Mouse (Mus musculus): ENCODE results near the gene Slc17a7.

Slc17a7 gene

GRCm38 (mm10) chr7:45154993-45155514 lies 8.7 kb upstream of the Slc17a7 start:
- DNase-seq = peak; percentile 61

DNA sequence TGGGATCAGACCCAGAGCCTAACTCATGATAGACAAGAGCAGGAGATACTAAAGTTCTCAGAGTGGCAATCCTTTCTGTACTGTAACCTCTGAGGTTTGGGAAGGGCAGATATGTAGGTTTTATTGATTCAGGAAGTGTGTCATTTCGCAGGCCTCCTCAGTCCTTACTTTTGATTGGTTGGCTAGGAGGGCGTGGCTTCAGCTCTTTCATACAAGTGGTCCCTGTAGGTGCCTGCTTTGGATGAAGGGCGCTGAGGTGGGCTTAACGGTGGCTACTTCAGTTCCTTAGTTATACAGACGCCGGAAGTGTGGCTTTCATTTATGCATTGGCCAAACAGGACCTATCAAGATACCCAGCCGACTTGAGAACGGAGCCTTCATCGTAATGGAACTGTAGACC lies 8.2 kb upstream of the Slc17a7 start:
- DNase-seq = no peak

DNA sequence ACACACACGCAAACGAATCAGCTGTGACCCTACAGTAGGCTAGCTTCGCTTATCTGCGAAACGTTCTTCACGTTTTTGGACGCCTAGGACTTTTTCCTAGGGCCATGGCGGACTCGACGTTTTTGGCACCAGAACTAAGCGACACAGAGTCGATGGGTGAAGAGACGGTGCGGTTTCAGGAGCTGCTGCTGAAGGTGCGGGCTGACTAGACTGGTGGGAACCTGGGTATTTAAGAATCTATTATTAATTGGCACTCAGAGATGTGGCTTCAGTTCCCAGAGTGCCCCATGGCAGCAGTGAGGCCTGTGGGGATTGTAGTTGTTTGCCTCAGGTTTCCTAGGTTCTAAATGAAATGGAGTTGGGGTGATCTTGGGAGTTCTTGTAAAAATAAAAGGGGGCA lies 7.5 kb upstream of the Slc17a7 start:
- no peak for DNase-seq

DNA sequence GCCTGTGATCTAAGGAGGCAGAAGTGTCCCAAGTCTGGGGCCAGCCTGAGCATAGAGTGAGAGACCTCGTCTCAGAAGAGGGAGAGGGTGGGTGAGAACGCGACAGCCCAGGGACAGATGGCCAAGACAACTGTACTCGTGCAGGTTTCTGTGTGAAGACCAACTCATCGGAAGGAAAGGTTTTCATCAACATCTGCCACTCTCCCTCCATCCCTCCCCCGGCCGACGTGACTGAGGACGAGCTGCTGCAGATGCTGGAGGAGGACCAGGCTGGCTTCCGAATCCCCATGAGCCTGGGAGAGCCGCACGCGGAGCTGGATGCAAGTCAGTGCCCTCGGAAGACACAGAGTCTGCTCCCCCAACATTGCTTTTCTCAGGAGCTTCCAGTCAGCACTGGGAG lies 6.3 kb upstream of the Slc17a7 start:
- no peak for DNase-seq

DNA sequence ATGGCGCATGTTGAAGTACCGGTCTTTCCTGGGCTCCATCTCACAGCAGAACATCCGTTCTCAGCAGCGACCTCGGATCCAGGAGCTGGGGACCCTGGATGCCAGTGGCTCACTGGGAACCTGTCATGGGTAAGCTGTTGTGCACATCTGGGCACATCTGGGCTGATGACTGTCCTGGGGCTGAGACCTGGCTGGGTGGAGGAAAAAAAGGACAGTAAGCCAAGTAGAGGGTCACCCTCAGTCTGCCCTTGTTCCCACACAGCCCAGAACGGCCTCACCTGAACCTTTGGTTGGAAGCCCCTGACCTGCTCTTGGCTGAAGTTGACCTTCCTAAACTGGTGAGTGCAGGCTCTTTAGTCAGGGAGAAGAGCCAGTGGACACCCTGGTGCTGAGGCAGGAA lies 4.8 kb upstream of the Slc17a7 start:
- no peak for DNase-seq

GRCm38 (mm10) chr7:45160316-45160800 lies 3.4 kb upstream of the Slc17a7 start:
- DNase-seq = no peak

DNA sequence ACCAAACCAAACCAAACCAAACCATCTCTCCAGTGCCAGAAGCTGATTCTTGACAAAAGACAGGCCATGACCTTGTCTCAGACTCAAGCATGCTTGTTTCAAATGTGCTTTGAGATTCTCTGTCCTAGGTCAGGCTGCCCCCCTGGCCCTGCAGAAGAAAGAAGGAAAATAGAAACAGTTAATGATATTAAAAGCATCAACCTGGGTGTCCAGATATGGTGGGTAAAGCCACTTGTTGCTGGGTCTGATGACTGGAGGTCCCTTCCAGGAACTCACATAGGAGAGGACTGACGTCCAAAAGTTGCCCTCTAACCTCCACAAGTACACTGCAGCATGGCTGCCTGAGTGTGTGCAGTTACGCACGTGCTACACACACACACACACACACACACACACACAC lies 2.9 kb upstream of the Slc17a7 start:
- no peak for DNase-seq

- DNase-seq = peak; percentile 95
Measured at GRCm38 (mm10) chr7:45161612-45162473, 1.9 kb upstream of the Slc17a7 start.

- no peak for DNase-seq
Measured at GRCm38 (mm10) chr7:45162551-45162950, 1.2 kb upstream of the Slc17a7 start.

DNA sequence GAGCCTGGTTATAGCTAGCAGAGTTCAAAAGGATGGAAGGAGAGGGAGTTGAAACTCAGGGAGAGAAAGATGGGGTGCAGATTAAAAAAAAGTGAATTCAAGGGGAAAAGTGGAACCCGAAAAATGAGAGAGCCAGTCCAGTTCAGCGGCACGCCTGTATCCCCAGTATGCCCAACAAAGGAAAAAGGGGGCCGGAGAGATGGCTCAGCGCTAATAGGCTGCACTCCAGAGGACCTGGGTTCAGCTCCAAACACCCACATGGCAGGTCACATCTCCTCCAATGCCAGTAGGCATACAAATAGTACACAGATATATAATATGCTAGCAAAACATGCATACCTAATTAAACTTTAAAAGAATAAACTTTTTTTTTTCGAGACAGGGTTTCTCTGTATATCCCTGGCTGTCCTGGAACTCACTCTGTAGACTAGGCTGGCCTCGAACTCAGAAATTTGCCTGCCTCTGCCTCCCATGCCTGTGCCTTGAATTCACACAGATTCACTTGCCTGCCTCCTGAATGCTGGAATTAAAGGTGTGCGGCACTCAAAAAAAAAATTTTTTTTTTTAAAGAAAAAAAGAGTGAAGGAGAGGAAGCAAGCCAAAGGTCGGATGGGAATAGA lies 643 bp upstream of the Slc17a7 start:
- DNase-seq = no peak

- no peak for DNase-seq
Measured at GRCm38 (mm10) chr7:45164833-45165232, 1.1 kb downstream of the Slc17a7 start.

DNA sequence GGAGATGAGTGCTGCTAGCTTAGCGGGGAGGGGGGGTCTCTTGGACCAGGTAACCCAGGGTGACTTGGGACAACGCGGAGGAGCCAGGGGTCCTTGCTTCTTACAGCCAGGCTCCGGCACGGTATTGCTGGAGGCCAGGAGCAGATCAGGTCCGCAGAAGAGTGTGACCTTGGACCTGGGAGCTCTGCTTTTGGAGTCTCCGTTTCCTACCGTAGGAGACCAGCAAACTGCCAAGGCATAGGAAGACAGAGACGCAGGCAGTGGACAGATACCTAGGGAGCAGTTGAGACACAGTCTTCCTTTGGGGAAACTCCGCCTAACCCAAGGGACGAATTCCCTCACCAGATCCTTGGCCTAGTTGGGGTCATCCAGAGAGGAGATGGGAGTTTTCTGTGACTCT lies 2.0 kb downstream of the Slc17a7 start:
- no peak for DNase-seq

- no peak for DNase-seq
Measured at GRCm38 (mm10) chr7:45166950-45167401, 3.2 kb downstream of the Slc17a7 start.

DNA sequence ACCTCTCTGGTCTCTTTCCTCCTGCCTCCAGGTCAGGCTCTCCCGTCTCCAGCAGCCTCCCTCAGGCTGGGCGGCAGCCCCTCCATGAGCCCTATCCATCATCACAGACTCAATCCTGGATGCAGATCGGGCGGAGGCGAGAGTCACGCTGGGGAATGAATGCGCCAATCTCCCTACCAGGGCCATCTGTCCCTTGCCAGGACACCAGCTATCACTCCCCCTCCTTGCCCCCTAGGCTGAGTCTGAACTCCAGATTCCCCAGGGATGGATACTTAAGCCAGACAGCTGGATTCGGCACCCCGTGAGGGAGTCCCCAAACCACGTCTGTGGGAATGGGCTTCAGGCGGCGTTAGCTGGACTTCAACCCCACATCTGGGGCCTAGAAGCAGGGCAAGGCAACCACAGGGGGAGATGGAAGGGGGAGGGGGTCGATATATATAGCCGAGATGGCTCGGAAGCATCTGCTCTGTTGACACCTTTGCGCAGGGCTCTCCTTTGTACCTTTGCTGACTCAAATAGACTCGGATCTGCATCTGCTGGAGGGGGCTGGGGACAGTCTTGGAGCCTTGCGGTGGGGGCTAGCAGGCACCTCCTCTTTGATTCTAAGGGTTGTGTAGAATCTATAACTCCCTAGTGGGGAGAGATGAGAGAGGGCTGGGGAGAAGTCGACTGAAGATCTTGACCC lies 4.2 kb downstream of the Slc17a7 start:
- no peak for DNase-seq

GRCm38 (mm10) chr7:45168656-45169055 lies 4.9 kb downstream of the Slc17a7 start:
- no peak for DNase-seq

GRCm38 (mm10) chr7:45169495-45169894 lies 5.7 kb downstream of the Slc17a7 start:
- no peak for DNase-seq

DNA sequence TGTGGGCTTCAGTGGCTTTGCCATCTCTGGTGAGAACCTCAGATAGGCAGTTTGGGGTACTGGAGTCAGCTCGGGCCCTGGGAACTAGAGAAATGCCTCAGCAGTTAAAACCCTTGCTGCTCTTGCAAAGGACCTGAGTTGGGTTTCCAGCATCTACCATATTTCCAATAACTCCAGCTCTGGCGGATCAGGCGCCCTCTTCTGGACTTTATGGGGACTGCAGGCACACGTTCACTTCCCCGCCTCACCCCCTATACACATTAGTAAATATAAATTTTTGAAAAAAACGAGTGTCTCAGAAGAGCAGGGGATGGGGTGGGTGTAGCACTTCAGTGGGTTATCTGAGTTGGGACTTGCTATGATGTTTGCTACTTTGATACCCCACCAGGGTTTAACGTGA lies 9.2 kb downstream of the Slc17a7 start:
- peak; percentile 63 for DNase-seq

GRCm38 (mm10) chr7:45173772-45174171 lies 10.0 kb downstream of the Slc17a7 start:
- peak; percentile 43 for DNase-seq

GRCm38 (mm10) chr7:45174567-45175280 lies 11.0 kb downstream of the Slc17a7 start:
- DNase-seq = no peak

DNA sequence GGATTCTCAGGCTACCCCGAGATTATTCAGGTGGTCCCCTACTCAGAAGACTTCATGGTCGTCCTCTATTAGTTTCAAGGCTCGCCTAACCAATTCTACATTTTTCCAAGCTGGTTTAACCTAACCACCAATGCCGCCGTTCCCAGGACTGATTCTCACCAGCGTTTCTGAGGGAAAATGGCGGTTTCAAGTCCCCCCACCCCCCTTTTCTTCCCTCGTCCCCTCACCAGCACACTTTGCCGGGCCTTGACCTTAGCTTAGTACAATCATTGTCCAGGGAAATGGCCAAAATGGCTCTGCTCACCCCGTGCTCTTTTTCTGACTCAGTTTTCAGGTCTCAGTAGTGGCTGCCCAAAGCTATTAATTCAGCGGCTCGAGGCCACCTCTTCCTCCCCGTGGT lies 11.6 kb downstream of the Slc17a7 start:
- DNase-seq = no peak

DNA sequence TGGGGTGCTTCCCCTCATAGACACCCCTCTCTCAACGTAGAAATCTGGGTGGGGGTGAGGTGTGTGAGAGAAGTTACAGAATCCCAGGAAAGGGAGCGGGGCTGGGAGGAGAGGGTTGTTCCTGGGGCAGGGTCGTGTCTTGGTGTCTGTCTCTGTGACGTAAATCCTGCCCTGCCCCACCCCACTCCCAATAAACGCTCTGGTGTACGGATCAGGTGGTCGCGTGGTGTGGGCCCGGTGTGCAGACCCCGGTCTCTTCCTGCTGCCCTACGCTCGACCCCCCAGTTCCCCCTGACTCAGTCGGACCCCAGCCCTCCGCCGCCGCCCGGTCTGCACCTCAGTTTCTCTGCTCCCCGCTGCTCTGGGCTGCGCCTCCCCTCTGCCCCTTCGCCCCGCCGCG lies 12.2 kb downstream of the Slc17a7 start:
- DNase-seq = no peak

DNA sequence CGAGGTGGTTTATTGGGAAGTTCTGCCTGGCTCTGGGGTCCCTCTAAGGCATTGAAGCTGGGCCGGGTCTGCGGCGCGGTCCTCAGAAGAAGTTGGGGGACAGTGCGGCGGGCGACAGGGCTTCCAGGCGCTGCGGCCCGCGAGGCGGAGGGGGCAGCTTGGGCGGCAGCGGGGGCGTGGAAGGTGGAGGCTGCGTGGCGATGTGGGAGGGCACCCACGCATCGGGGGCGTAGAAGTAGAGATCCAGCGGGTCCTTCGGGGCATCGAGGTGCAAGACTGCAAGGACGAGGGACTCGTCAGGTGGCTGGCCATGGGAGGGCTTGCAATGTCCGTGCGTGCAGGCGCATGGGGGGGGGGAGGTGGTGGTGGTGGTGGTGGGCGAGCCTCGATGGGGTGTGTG lies 12.6 kb downstream of the Slc17a7 start:
- no peak for DNase-seq

GRCm38 (mm10) chr7:45178550-45178949 lies 14.8 kb downstream of the Slc17a7 start:
- no peak for DNase-seq
